Mouse (Mus musculus) left cerebral cortex, postnatal 25 days (tissue): ENCODE measurements around the gene Celf1. TPM values are rescaled to one million over a fixed set of nuclear protein-coding genes. Genes with fewer than 3 reads are reported as not detected.

Experiments
- DNase-seq, 2 experiments: peaks; one replicate each; pipeline ENCODE4 v3.0.0; 2022; ENCODE audit warnings: low spot score in 2 of 2, mixed read lengths in 1 of 2
- intact Hi-C: fragments of 180-260 bp; cut with DNase I; formaldehyde crosslinking; loops from one replicate; pipeline ENCODE4 v1.15.1; 2025
- total RNA-seq, 2 experiments: library from RNA; stranded (reverse); gene quantifications; 2 replicates each; pipeline ENCODE4 v1.2.3; 2021

Gene Celf1
- total RNA-seq, 2 experiments from 2014 or later = 151 to 155 TPM

- DNase-seq = no peak
- intact Hi-C loops = no loop called here
These were observed 8.4 kb upstream of the Celf1 start for GRCm38 (mm10) chr2:90931829-90932228.

GRCm38 (mm10) chr2:90932273-90932672, 7.9 kb upstream of the Celf1 start:
- intact Hi-C loops = no loop called here

GRCm38 (mm10) chr2:90938362-90938761, 1.8 kb upstream of the Celf1 start:
- DNase-seq = no peak
- intact Hi-C loops = no loop called here

More at GRCm38 (mm10) chr2:90932273-90932672, 7.9 kb upstream of the Celf1 start:
- no peak for DNase-seq

- DNase-seq = no peak
- intact Hi-C loops = loop anchor here (2.0 to 5.0 kb wide), 2 partner anchors 25 to 113 kb away; partner anchors contain the start of gene Psmc3
These were observed 432 bp upstream of the Celf1 start for GRCm38 (mm10) chr2:90939750-90940149.

GRCm38 (mm10) chr2:90941744-90942143, 1.6 kb downstream of the Celf1 start:
- intact Hi-C loops = loop anchor here (2.0 to 5.0 kb wide), 2 partner anchors 23 to 111 kb away; partner anchors contain the start of gene Psmc3
- no peak for DNase-seq

DNA sequence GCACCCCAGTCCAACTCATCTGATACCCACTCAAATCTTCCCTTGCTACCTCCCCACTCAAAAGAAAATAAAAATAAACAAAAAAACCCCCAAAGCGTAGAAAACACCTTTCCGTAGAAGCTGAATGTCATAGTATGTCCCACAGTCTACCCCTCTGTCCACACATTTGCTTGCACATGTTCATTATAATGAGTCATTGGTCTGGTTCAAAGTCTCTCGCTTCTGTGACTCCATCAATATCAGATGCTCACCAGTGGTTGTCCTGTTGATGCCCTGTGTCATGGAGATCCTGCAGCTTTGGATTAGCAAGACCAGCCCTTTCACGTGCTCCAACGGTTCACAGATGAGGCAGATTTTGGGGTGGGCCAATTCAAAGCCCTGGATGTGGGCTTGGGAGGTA, 10.0 kb downstream of the Celf1 start:
- DNase-seq = no peak
- intact Hi-C loops = no loop called here

GRCm38 (mm10) chr2:90950582-90951194, 10.5 kb downstream of the Celf1 start:
- no peak for DNase-seq
- intact Hi-C loops = no loop called here

DNA sequence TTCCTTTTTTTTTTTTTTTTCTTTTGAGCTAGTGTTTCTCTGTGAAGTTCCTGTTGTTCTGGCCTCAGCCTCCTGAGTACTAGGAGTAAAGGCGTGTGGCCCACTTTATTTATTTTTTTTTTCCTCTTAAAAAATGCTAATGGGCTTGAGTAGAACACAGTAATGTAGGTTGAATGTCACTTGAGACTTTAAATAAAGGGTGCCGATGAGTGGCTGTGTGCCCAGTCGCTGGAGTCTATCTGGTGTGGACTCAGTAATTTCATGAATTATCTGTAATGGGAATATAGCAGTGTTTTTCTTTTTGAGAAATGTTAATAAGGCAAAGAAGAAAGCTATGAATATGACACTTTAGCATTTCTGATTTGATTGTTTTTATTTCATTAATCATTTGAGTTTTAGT, 13.3 kb downstream of the Celf1 start:
- no peak for DNase-seq
- intact Hi-C loops = no loop called here

DNA sequence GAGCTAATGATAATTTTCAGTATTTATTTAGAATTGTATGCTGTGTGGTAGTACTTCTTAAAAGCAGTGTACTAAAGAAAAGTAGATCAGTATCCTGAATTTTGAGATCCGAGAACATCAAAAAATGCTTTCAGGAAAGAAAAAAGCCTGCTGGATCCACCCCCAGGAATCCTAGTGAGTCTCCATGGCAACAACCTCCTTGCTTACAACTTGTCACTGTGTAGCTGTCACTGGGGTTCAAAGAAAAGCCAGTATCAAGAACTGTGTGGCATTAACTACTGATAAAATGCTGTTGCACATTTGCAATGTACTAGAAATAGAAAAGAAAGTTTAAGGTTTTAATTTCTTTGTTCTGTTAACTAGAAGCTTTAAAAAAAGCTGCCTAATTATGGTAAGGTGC, 15.9 kb downstream of the Celf1 start:
- DNase-seq = peak; percentile 47 to 86
- intact Hi-C loops = no loop called here

- intact Hi-C loops = no loop called here
- DNase-seq = no peak
These were observed 18.7 kb downstream of the Celf1 start for GRCm38 (mm10) chr2:90958856-90959255.

DNA sequence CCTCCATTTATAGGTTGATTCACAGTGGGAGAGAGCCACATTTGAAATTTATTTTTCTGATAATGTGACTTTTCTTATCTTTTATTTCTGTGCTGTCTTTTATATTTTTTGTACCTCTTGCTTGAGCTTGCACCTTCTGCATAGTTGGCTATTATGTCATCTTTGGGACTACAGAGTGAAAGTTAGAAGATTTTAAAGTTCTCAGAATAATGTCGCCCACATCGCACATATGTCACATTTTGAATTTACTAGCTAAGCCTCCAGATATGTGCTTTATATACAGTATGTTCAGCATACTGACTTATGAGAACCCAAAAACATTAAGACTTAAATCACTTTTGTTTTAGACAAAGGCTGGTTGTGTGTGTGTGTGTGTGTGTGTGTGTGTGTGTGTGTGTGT, 19.8 kb downstream of the Celf1 start:
- DNase-seq = peak; percentile 54 to 91
- intact Hi-C loops = no loop called here

DNA sequence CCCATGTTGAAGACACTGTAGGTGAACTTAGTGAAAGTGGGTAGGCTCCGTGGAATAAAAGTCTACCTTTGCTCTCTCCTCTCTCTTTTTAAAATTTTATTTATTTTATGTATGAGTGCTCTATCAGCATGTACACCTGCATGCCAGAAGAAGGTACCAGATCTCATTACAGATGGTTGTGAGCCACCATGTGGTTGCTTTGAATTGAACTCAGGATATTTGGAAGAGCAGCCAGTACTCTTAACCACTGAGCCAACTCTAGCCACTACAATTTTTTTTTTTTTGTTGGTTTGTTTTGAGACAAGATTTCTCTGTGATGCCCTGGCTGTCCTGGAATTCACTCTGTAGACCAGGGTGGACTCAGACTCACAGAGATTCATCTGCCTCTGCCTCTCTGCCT, 23.1 kb downstream of the Celf1 start:
- no peak for DNase-seq
- intact Hi-C loops = no loop called here

GRCm38 (mm10) chr2:90964811-90965465, 24.8 kb downstream of the Celf1 start:
- DNase-seq = peak; percentile 76 to 96
- intact Hi-C loops = loop anchor here (2.0 kb wide), 2 partner anchors 24 to 94 kb away; partner anchors contain the start of gene Celf1

GRCm38 (mm10) chr2:90965466-90966080, 25.4 kb downstream of the Celf1 start:
- peak; percentile 55 to 90 for DNase-seq
- intact Hi-C loops = loop anchor here (2.0 kb wide), 2 partner anchors 25 to 95 kb away; partner anchors contain the start of gene Celf1

DNA sequence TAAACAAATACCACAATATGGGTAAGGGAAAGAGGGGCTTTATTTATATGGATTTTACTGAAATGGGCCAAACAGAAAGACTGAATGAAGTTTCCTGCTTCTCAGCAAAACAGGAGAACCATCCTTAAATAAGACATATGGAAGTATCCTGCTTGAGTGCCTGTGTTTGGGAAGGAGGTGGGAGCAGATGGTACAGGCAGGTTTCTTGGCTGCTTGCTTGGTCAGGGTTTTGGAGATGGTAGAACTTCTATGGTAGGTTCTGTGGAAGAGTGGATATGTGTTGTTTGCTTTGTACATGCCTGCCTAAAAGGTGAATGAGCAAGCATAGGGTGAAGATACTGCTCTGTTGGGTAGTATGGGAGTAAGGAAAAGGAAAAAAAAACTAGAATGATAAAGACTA, 30.4 kb downstream of the Celf1 start:
- DNase-seq = peak in 1 of 2 experiments; percentile 89
- intact Hi-C loops = loop anchor here (2.0 kb wide), 1 partner anchor 30 kb away; no protein-coding TSS in a partner anchor

DNA sequence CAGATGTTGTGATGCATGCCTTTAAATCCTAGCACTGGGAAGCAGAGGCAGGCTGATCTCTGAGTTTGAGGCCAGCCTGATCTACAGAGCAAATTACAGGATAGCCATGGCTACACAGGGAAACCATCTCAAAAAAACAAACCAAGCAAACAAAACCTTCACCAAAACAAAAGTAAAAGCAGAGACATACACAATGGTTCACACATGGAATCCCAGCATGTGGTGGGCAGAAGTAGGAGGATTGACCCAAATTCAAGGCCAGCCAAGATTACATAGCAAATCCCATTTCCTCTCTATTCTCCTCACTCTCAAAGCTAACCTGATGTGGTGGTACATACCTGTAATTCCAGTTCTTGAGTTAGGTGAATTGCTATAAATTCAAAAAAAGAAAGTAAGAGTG, 33.9 kb downstream of the Celf1 start:
- DNase-seq = no peak
- intact Hi-C loops = no loop called here

GRCm38 (mm10) chr2:90975181-90975835, 35.1 kb downstream of the Celf1 start:
- peak; percentile 34 to 80 for DNase-seq
- intact Hi-C loops = no loop called here

DNA sequence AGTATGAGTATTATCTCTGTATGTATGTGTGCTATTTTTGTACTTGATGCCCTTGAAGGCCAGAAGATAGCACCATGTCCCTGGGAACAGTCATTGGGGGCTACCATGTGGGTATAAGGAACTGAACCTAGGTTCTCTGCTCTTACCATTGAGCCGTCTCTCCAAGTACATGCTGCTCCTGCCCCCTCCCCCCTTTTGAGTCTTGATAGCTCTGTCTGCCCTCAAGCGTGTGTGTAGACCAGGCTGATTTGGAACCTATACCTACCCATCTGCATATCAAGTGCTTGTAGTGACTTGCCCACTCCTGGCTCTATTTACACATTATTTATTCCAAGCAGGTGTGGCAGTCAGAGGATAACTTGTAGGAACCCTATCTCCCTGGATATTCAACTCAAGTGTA, 36.4 kb downstream of the Celf1 start:
- DNase-seq = no peak
- intact Hi-C loops = no loop called here

DNA sequence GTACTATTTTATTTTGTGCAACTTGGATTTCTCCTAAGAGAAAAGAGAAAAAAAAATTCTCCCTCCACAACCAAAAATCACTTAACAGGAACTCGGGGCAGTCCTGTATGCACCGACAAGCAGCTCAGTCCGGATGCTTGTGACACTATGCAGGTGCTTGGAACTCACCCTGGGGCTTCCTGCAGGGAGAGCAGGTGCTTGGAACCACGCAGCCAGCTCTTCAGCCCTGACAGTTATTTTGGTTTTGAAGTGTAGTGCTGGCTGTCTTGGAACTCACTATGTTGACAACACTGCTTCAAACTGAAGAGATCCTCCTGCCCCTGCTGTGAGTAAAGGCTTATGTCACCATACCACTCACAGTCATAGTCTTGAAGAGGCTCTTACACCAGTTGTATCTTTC, 37.1 kb downstream of the Celf1 start:
- intact Hi-C loops = no loop called here
- no peak for DNase-seq

DNA sequence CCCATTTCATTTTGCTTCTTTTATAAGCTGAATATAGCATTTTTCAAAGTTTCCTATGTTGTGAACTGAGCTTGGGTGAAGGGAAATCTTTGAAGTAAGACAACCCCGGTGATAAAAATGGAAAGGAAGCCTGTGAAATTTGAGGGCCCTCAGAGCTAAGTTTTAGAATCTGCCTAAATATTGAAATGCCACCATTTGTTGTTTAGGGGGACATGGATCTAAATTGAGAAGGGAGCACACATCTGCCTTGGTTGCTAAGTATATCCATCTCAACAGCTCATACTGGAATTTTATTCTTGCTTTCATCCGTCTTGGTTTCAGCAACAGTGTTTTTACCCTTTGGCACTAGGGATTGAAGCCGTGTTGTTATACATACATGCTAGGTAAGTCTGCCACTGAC, 45.9 kb downstream of the Celf1 start:
- DNase-seq = peak in 1 of 2 experiments; percentile 76
- intact Hi-C loops = no loop called here
